Mouse (Mus musculus) midbrain, postnatal 0 days (tissue): Measurements from ENCODE around the gene Mycbp2. TPM values are rescaled to one million over a fixed set of nuclear protein-coding genes. Genes with fewer than 3 reads are reported as not detected.
A peak's percentile ranks its signal among the peaks of the same experiment; 100 is the strongest.

Experiments used
- ATAC-seq: fragments of 200-750 bp; cut with Nextera tagmentation; 2 replicates; pipeline ENCODE4 v1.8.0; 2017; ENCODE audit warnings: moderate number of reproducible peaks, mild to moderate bottlenecking, moderate TSS enrichment, moderate library complexity; ENCODE audit not compliant: low FRiP score
- DNase-seq: peaks from one replicate; pipeline ENCODE4 v3.0.0-alpha.2; 2015; ENCODE audit warnings: low spot score
- H3K27ac ChIP-seq: fragments of 300-500 bp; sonication (generic); 2 replicates; pipeline ENCODE4 v1.5.1; 2014; ENCODE audit warnings: low read depth, mild to moderate bottlenecking, low read length, mixed read lengths
- H3K27me3 ChIP-seq: fragments of 300-500 bp; sonication (generic); 2 replicates; pipeline ENCODE4 v1.6.1; 2014; ENCODE audit warnings: low read length, control low read depth, mixed read lengths; ENCODE audit not compliant: insufficient read depth
- H3K36me3 ChIP-seq: fragments of 300-500 bp; sonication (generic); 2 replicates; pipeline ENCODE4 v1.6.1; 2014; ENCODE audit warnings: low read length, control low read depth, mixed read lengths; ENCODE audit not compliant: insufficient read depth
- H3K4me1 ChIP-seq: fragments of 300-500 bp; sonication (generic); 2 replicates; pipeline ENCODE4 v1.6.1; 2014; ENCODE audit warnings: mild to moderate bottlenecking, control low read depth, antibody characterized with exemption, low read length, mixed read lengths; ENCODE audit not compliant: insufficient read depth
- H3K4me2 ChIP-seq: fragments of 300-500 bp; sonication (generic); 2 replicates; pipeline ENCODE4 v1.6.1; 2014; ENCODE audit warnings: low read depth, mild to moderate bottlenecking, low read length, mixed read lengths; ENCODE audit not compliant: poor library complexity, severe bottlenecking
- H3K4me3 ChIP-seq: fragments of 300-500 bp; sonication (generic); 2 replicates; pipeline ENCODE4 v1.5.1; 2014; ENCODE audit warnings: low read depth, mild to moderate bottlenecking, low read length, moderate library complexity
- H3K9ac ChIP-seq: fragments of 300-500 bp; sonication (generic); replicated peaks from 2 replicates; pipeline ENCODE4 v1.6.1; 2014; ENCODE audit warnings: mild to moderate bottlenecking, low read length, moderate library complexity, mixed read lengths; ENCODE audit not compliant: poor library complexity, severe bottlenecking
- H3K9me3 ChIP-seq: fragments of 300-500 bp; sonication (generic); 2 replicates; pipeline ENCODE4 v1.6.1; 2016; ENCODE audit warnings: low read length, control low read depth
- CTCF ChIP-seq: IDR thresholded peaks from 2 replicates; pipeline ENCODE4 v1.5.1; 2016; ENCODE audit warnings: antibody characterized with exemption, mild to moderate bottlenecking
- WGBS: fragments of 180-500 bp; shearing (Covaris S2); extraction: QIAGEN DNeasy Blood & Tissue Kit; methylation state at CpG from one replicate; pipeline ENCODE4 v1.1.7; 2014; 5-methylcytosine and 5-hydroxymethylcytosine counted together
- polyA plus RNA-seq: library from polyadenylated mRNA; unstranded; fragments of >200 nt; fragmentation: Nextera tagmentation; extraction: Ambion mirVana; gene quantifications from 2 replicates; pipeline ENCODE4 v1.2.1, GENCODE M21; 2015
- total RNA-seq: library from RNA; depleted of rRNA; stranded (reverse); fragments of >200 nt; gene quantifications from 2 replicates; pipeline ENCODE4 v1.2.3, GENCODE M21; 2014

The Mycbp2 gene
- total and polyA plus RNA-seq, 2 experiments from 2014 or later = 64.2 to 110 TPM

DNA sequence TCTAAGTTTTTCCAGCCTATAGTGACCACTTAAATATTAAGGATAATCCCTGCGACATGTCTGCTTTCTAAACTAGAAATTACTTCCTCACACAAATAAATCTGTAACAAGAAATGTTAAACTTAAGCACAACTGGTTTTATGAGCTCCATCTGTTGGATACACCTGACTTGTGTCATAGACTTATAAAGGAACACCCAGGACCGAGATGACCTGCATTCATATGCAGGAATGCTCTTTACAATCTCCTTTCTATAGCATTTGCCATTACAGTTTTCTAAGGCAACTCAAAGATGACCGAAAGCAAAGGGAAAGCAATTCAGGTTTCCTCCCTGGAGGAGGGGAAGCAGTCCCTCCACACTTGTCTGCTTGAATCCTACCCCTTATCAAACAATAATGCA is 253.4 kb downstream of the Mycbp2 start:
- 94% methylated on average over 3 of the region's 3 CpGs for WGBS
- Histone ChIP-seq H3K4me3 (no peak overlapping the region), H3K9me3 (no peaks in the 10 kb centered on the region), H3K4me2 (no peak overlapping the region), H3K27ac (no peak overlapping the region), H3K4me1 (peaks cover 14% of the 10 kb centered on the region), H3K36me3 (peaks cover 8% of the 10 kb centered on the region; the same call in 1 of the 2 replicates), H3K9ac (no peak overlapping the region), H3K27me3 (no peaks in the 10 kb centered on the region)
- ATAC-seq = no peak
- no peak for TF ChIP-seq CTCF
- DNase-seq = no peak

GRCm38 (mm10) chr14:103088624-103089023 is 258.0 kb downstream of the Mycbp2 start:
- TF ChIP-seq CTCF = peak; percentile 80
- Histone ChIP-seq H3K4me2 (no peak overlapping the region), H3K27ac (no peak overlapping the region), H3K9ac (no peak overlapping the region), H3K4me3 (no peak overlapping the region), H3K4me1 (no peaks in the 10 kb centered on the region), H3K9me3 (no peaks in the 10 kb centered on the region), H3K36me3 (peaks cover 27% of the 10 kb centered on the region), H3K27me3 (no peaks in the 10 kb centered on the region)
- 78% methylated on average over 6 of the region's 6 CpGs for WGBS
- peak; percentile 47 for DNase-seq
- no peak for ATAC-seq

DNA sequence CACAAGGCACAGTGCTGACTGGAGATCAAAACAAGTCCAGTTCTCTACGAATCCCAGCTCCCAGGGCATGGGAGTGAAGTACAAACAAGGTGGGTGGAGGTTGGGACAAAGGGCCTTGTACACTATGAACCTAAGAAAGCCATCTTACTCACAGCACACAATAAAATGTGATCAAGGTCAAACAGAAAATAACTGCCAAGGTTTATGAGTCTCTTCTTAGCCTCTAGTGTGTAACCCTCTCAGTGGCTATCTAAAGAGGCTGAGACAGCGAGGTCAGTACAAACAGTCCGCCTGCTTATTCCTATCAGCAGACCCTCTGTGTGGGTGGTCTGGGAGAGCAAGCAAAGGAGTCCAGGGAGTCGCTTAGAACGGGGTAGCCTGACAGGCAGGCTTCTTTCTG is 258.8 kb downstream of the Mycbp2 start:
- H3K27me3 ChIP-seq = no peaks in the 10 kb centered on the region
- DNase-seq (no peak), ATAC-seq (no peak)
- no peaks in the 10 kb centered on the region for H3K9me3 ChIP-seq
- no peaks in the 10 kb centered on the region for H3K4me1 ChIP-seq
- H3K36me3 ChIP-seq = peaks cover 30% of the 10 kb centered on the region
- no peak overlapping the region for H3K27ac ChIP-seq
- no peak for TF ChIP-seq CTCF
- 95% methylated on average over 5 of the region's 5 CpGs for WGBS
- H3K4me3 ChIP-seq = no peak overlapping the region
- no peak overlapping the region for H3K4me2 ChIP-seq
- H3K9ac ChIP-seq = no peak overlapping the region

DNA sequence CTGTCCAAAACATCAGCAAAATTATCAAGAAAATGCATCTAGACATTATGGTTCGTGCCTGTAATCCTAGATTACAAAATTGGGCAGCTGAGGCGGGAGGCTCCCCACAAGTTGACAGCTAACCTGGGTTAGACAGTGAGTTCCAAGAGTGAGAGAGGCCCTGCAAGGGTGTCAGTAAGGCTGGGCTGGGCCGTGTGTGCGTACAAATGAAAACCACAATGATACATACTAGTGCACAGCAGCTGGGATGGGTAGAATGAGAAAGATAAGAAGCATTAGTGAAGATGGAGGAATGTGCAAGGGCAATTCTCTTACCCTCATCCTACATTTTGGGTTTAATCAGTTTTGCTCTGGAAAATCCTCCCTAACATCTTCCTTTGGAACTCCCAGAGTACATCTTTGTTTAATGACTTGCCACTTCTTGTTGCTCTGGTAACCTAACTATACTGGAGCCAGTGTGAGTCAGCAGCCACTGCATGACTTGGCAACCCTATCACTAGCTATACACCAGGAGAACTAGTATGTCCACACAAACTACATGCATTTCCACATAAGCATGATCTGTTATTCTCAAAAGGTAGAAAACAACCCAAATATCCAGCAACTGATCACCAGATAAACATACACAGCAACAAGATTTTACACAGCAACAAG is 259.8 kb downstream of the Mycbp2 start:
- DNase-seq = no peak
- no peak for TF ChIP-seq CTCF
- Histone ChIP-seq H3K9me3 (no peaks in the 10 kb centered on the region), H3K4me2 (no peak overlapping the region), H3K4me3 (no peak overlapping the region), H3K36me3 (peaks cover 32% of the 10 kb centered on the region), H3K4me1 (no peaks in the 10 kb centered on the region), H3K27ac (no peak overlapping the region), H3K9ac (no peak overlapping the region), H3K27me3 (no peaks in the 10 kb centered on the region)
- ATAC-seq = no peak
- WGBS = 94% methylated on average over 4 of the region's 4 CpGs

GRCm38 (mm10) chr14:103085840-103086533 is 260.6 kb downstream of the Mycbp2 start:
- H3K4me3 ChIP-seq = no peak overlapping the region
- H3K9ac ChIP-seq = no peak overlapping the region
- H3K36me3 ChIP-seq = peaks cover 25% of the 10 kb centered on the region
- H3K4me1 ChIP-seq = no peaks in the 10 kb centered on the region
- no peak for ATAC-seq
- no peaks in the 10 kb centered on the region for H3K27me3 ChIP-seq
- H3K27ac ChIP-seq = no peak overlapping the region
- no peak for TF ChIP-seq CTCF
- H3K9me3 ChIP-seq = no peaks in the 10 kb centered on the region
- 81% methylated on average over 1 of the region's 1 CpGs for WGBS
- no peak overlapping the region for H3K4me2 ChIP-seq
- no peak for DNase-seq
